Mouse (Mus musculus) MN1 (cell line): Measurements from ENCODE around the gene Sec22c.

ENCODE experiments used
- DNase-seq: peaks from one replicate; pipeline ENCODE4 v3.0.0-alpha.2; 2016; ENCODE audit warnings: low spot score

Gene Sec22c

GRCm38 (mm10) chr9:121694736-121695135 is 10.6 kb downstream of the Sec22c start:
- DNase-seq = no peak

GRCm38 (mm10) chr9:121690734-121691133 is 14.6 kb downstream of the Sec22c start:
- DNase-seq = no peak

- no peak for DNase-seq
These were observed 15.1 kb downstream of the Sec22c start for GRCm38 (mm10) chr9:121690200-121690651.

GRCm38 (mm10) chr9:121684702-121685101 is 20.6 kb downstream of the Sec22c start:
- no peak for DNase-seq

- DNase-seq = no peak
These were observed 23.1 kb downstream of the Sec22c start for GRCm38 (mm10) chr9:121682037-121682680.

GRCm38 (mm10) chr9:121681191-121681590 is 24.1 kb downstream of the Sec22c start:
- DNase-seq = no peak

GRCm38 (mm10) chr9:121679549-121679948 is 25.7 kb downstream of the Sec22c start:
- peak; percentile 47 for DNase-seq

- DNase-seq = no peak
These were observed 27.8 kb downstream of the Sec22c start for GRCm38 (mm10) chr9:121677476-121677875.

- no peak for DNase-seq
These were observed 28.2 kb downstream of the Sec22c start for GRCm38 (mm10) chr9:121677069-121677468.

GRCm38 (mm10) chr9:121675556-121675955 is 29.7 kb downstream of the Sec22c start:
- no peak for DNase-seq

- DNase-seq = no peak
These were observed 30.3 kb downstream of the Sec22c start for GRCm38 (mm10) chr9:121675011-121675410.

GRCm38 (mm10) chr9:121673716-121674115 is 31.6 kb downstream of the Sec22c start:
- no peak for DNase-seq

- no peak for DNase-seq
These were observed 33.0 kb downstream of the Sec22c start for GRCm38 (mm10) chr9:121672311-121672710.

- DNase-seq = peak; percentile 76
These were observed 34.0 kb downstream of the Sec22c start for GRCm38 (mm10) chr9:121671300-121671699.

- peak; percentile 74 for DNase-seq
These were observed 35.9 kb downstream of the Sec22c start for GRCm38 (mm10) chr9:121669348-121669791.

- no peak for DNase-seq
These were observed 37.5 kb downstream of the Sec22c start for GRCm38 (mm10) chr9:121667822-121668221.

GRCm38 (mm10) chr9:121666957-121667630 is 38.2 kb downstream of the Sec22c start:
- no peak for DNase-seq

GRCm38 (mm10) chr9:121664104-121664503 is 41.2 kb downstream of the Sec22c start:
- no peak for DNase-seq

- no peak for DNase-seq
These were observed 41.8 kb downstream of the Sec22c start for GRCm38 (mm10) chr9:121663467-121663866.

GRCm38 (mm10) chr9:121659791-121660190 is 45.5 kb downstream of the Sec22c start:
- no peak for DNase-seq

GRCm38 (mm10) chr9:121658248-121658647 is 47.0 kb downstream of the Sec22c start:
- DNase-seq = no peak

GRCm38 (mm10) chr9:121657143-121657542 is 48.1 kb downstream of the Sec22c start:
- DNase-seq = no peak

- no peak for DNase-seq
These were observed 49.0 kb downstream of the Sec22c start for GRCm38 (mm10) chr9:121656322-121656721.

- no peak for DNase-seq
These were observed 51.6 kb downstream of the Sec22c start for GRCm38 (mm10) chr9:121653668-121654067.
